Comparison of ENCODE assay signal across 12 mouse cellular contexts in genomic region chr10:5480552-5481550, GRCm38 (mm10).
DNase-seq lines count a peak whose midpoint lies in the region; ATAC-seq and TF ChIP-seq lines count a peak whose summit lies in the region.
"Had no signal": no experiment of that assay in that cellular context is flagged by ENCODE, and none has a peak within 500 bp of the region (broad histone marks: within the 10 kb centered on the region; RNA-seq: fewer than 3 reads in every experiment).

No protein-coding gene starts in this region.

- no peak overlapping the region for H3K4me2 ChIP-seq in heart, embryonic 12.5 days
- H3K4me2 ChIP-seq in midbrain, postnatal 0 days (ENCODE audit: low read depth, low read length, poor library complexity, severe bottlenecking), result no peak overlapping the region
- no peak overlapping the region for H3K4me2 ChIP-seq in midbrain, embryonic 16.5 days (ENCODE audit: low read length)
- H3K4me2 ChIP-seq: hindbrain, embryonic 13.5 days; stomach, embryonic 15.5 days had no signal

- H3K9ac ChIP-seq in heart, embryonic 12.5 days, result no peak overlapping the region
- H3K9ac ChIP-seq in midbrain, postnatal 0 days (replicated peaks; ENCODE audit: low read length, poor library complexity, severe bottlenecking), result no peak overlapping the region
- no peak overlapping the region for H3K9ac ChIP-seq in midbrain, embryonic 16.5 days (ENCODE audit: low read depth, low read length)
- H3K9ac ChIP-seq: hindbrain, embryonic 13.5 days; stomach, embryonic 15.5 days had no signal

- H3K36me3 ChIP-seq in heart, embryonic 12.5 days, result no peaks in the 10 kb centered on the region
- no peaks in the 10 kb centered on the region for H3K36me3 ChIP-seq in midbrain, postnatal 0 days (ENCODE audit: insufficient read depth, low read length)
- H3K36me3 ChIP-seq in midbrain, embryonic 16.5 days (ENCODE audit: control insufficient read depth, insufficient read depth, low read length), result no peaks in the 10 kb centered on the region
- H3K36me3 ChIP-seq in splenic B cell, adult 2 months (ENCODE audit: control insufficient read depth, insufficient read depth, low read length, poor library complexity, severe bottlenecking), result no peaks in the 10 kb centered on the region
- H3K36me3 ChIP-seq: hindbrain, embryonic 13.5 days; stomach, embryonic 15.5 days had no signal

- H3K27me3 ChIP-seq in heart, embryonic 12.5 days (replicated peaks), result no peaks in the 10 kb centered on the region
- H3K27me3 ChIP-seq in midbrain, postnatal 0 days (ENCODE audit: insufficient read depth, low read length), result no peaks in the 10 kb centered on the region
- H3K27me3 ChIP-seq in midbrain, embryonic 16.5 days (ENCODE audit: control insufficient read depth, insufficient read depth, low read depth, low read length), result no peaks in the 10 kb centered on the region
- H3K27me3 ChIP-seq in splenic B cell, adult 2 months (ENCODE audit: control insufficient read depth, insufficient read depth, low read length, poor library complexity, severe bottlenecking), result no peaks in the 10 kb centered on the region
- H3K27me3 ChIP-seq: hindbrain, embryonic 13.5 days; stomach, embryonic 15.5 days had no signal

- 66% methylated on average over 9 of the region's 9 CpGs for WGBS in heart, embryonic 12.5 days
- WGBS in midbrain, postnatal 0 days, result 81% methylated on average over 9 of the region's 9 CpGs
- 78% methylated on average over 9 of the region's 9 CpGs for WGBS in midbrain, embryonic 16.5 days

- no peaks in the 10 kb centered on the region for H3K9me3 ChIP-seq in heart, embryonic 12.5 days (replicated peaks)
- H3K9me3 ChIP-seq in midbrain, postnatal 0 days (ENCODE audit: low read length), result no peaks in the 10 kb centered on the region
- no peaks in the 10 kb centered on the region for H3K9me3 ChIP-seq in midbrain, embryonic 16.5 days (replicated peaks; ENCODE audit: control insufficient read depth, low read length, poor library complexity, severe bottlenecking)
- H3K9me3 ChIP-seq: hindbrain, embryonic 13.5 days; stomach, embryonic 15.5 days had no signal

- H3K4me1 ChIP-seq in heart, embryonic 12.5 days (replicated peaks), result no peaks in the 10 kb centered on the region
- H3K4me1 ChIP-seq in midbrain, postnatal 0 days (ENCODE audit: insufficient read depth, low read length), result no peaks in the 10 kb centered on the region
- H3K4me1 ChIP-seq in midbrain, embryonic 16.5 days (ENCODE audit: control insufficient read depth, insufficient read depth, low read length), result no peaks in the 10 kb centered on the region
- H3K4me1 ChIP-seq: hindbrain, embryonic 13.5 days; stomach, embryonic 15.5 days had no signal

- peak; percentile 8 to 13 for DNase-seq in heart, adult 9 months (ENCODE audit: low spot score in 2 of 2)
- no peak for DNase-seq in midbrain, postnatal 0 days (ENCODE audit: low spot score)
- DNase-seq in brain, adult 2 months (ENCODE audit: low read depth, low spot score), result peak; percentile 50
- DNase-seq in splenic B cell, adult 2 months (ENCODE audit: low read depth, low spot score), result peak; percentile 42
- no peak for DNase-seq in right cerebral cortex, postnatal 10 days (ENCODE audit: low spot score in 2 of 2)
- DNase-seq in retina, postnatal 1 day, result no peak
- DNase-seq: gastrocnemius, postnatal 25 days had no signal

- TF ChIP-seq CTCF in midbrain, postnatal 0 days (IDR thresholded peaks at IDR 0.05), result peak; percentile 3; the same call in 1 of the 2 replicates

- no peak for ATAC-seq in heart, embryonic 12.5 days (ENCODE audit: insufficient number of reproducible peaks, low FRiP score)
- no peak for ATAC-seq in midbrain, postnatal 0 days (ENCODE audit: low FRiP score)
- no peak for ATAC-seq in midbrain, embryonic 16.5 days

- H3K27ac ChIP-seq in heart, embryonic 12.5 days (ENCODE audit: poor library complexity, severe bottlenecking), result no peak overlapping the region
- H3K27ac ChIP-seq in midbrain, postnatal 0 days (ENCODE audit: low read depth, low read length), result no peak overlapping the region
- no peak overlapping the region for H3K27ac ChIP-seq in midbrain, embryonic 16.5 days (ENCODE audit: low read length)
- H3K27ac ChIP-seq: hindbrain, embryonic 13.5 days; stomach, embryonic 15.5 days had no signal

- H3K4me3 ChIP-seq in heart, embryonic 12.5 days, result no peak overlapping the region
- no peak overlapping the region for H3K4me3 ChIP-seq in midbrain, postnatal 0 days (ENCODE audit: low read depth, low read length)
- no peak overlapping the region for H3K4me3 ChIP-seq in midbrain, embryonic 16.5 days (ENCODE audit: low read depth, low read length)
- H3K4me3 ChIP-seq: erythroblast, embryonic 14.5 days; hindbrain, embryonic 13.5 days; stomach, embryonic 15.5 days had no signal

Comparison
In these comparisons a context has a peak if more than half of its experiments do, and no peak if none do; other contexts are left out.
1. DNase-seq: peak in heart, adult 9 months (2 of 2), brain, adult 2 months (single experiment) and splenic B cell, adult 2 months (single experiment); none in midbrain, postnatal 0 days (single experiment), right cerebral cortex, postnatal 10 days (0 of 2) and retina, postnatal 1 day (single experiment).